Mouse (Mus musculus) myocyte (in vitro differentiated cells): ENCODE results near the gene Zic1. TPM values are rescaled to one million over a fixed set of nuclear protein-coding genes. Genes with fewer than 3 reads are reported as not detected.

Source experiments
- H3K27me3 ChIP-seq: one replicate; pipeline ENCODE4 v1.6.1; 2011; ENCODE audit not compliant: control insufficient read depth, insufficient read depth, insufficient read length
- H3K36me3 ChIP-seq: one replicate; pipeline ENCODE4 v1.6.1; 2011; ENCODE audit not compliant: control insufficient read depth, insufficient read depth
- H3K4me2 ChIP-seq: one replicate; pipeline ENCODE4 v1.6.1; 2011; ENCODE audit warnings: low read depth, control low read depth
- H3K4me3 ChIP-seq: one replicate; pipeline ENCODE4 v1.5.1; 2011; ENCODE audit warnings: mild to moderate bottlenecking, control low read depth, moderate library complexity
- H3K79me2 ChIP-seq: one replicate; pipeline ENCODE4 v1.6.1; 2011; ENCODE audit not compliant: control insufficient read depth, insufficient read depth
- H3ac ChIP-seq: one replicate; pipeline ENCODE4 v1.6.1; 2011; ENCODE audit not compliant: control insufficient read depth, insufficient read length
- CEBPB ChIP-seq: IDR thresholded peaks from 2 replicates; pipeline ENCODE4 v1.6.1; 2011; ENCODE audit warnings: mild to moderate bottlenecking, moderate library complexity; ENCODE audit not compliant: poor library complexity, insufficient read depth, severe bottlenecking
- E2F4 ChIP-seq: IDR thresholded peaks from one replicate; pipeline ENCODE4 v1.6.1; 2011; ENCODE audit warnings: mild to moderate bottlenecking, control low read depth, moderate library complexity; ENCODE audit not compliant: insufficient read depth
- MAX ChIP-seq: IDR thresholded peaks from one replicate; pipeline ENCODE4 v1.6.1; 2011; ENCODE audit warnings: low read depth, mild to moderate bottlenecking, control low read depth
- MYOD1 ChIP-seq, 3 experiments: IDR thresholded peaks; one replicate each; pipeline ENCODE4 v1.6.1; 2011; ENCODE audit warnings: control low read depth in 2 of 3, low read depth in 2 of 3, mild to moderate bottlenecking in 2 of 3, moderate library complexity in 1 of 3; ENCODE audit not compliant: insufficient read length in 2 of 3, control insufficient read depth in 1 of 3
- MYOG ChIP-seq, 3 experiments: IDR thresholded peaks; one replicate each; pipeline ENCODE4 v1.6.1; 2011; ENCODE audit warnings: control low read depth in 2 of 3, low read depth in 2 of 3, mild to moderate bottlenecking in 2 of 3; ENCODE audit not compliant: insufficient read length in 2 of 3, control insufficient read depth in 1 of 3, insufficient read depth in 1 of 3
- POLR2A ChIP-seq: IDR thresholded peaks from one replicate; pipeline ENCODE4 v1.6.1; 2011; ENCODE audit warnings: low read depth, mild to moderate bottlenecking, control low read depth, moderate library complexity; ENCODE audit not compliant: insufficient read length
- POLR2AphosphoS2 ChIP-seq: IDR thresholded peaks from one replicate; pipeline ENCODE4 v1.6.1; 2011; ENCODE audit warnings: low read depth, control low read depth; ENCODE audit not compliant: insufficient read length
- REST ChIP-seq: IDR thresholded peaks from one replicate; pipeline ENCODE4 v1.6.1; 2011; ENCODE audit warnings: mild to moderate bottlenecking, control low read depth, moderate library complexity; ENCODE audit not compliant: insufficient read depth, insufficient read length
- SRF ChIP-seq: IDR thresholded peaks from one replicate; pipeline ENCODE4 v1.6.1; 2011; ENCODE audit warnings: low read depth; ENCODE audit not compliant: control insufficient read depth, insufficient read length
- TCF12 ChIP-seq: IDR thresholded peaks from one replicate; pipeline ENCODE4 v1.6.1; 2011; ENCODE audit warnings: mild to moderate bottlenecking, control low read depth; ENCODE audit not compliant: poor library complexity, insufficient read depth, severe bottlenecking
- TCF3 ChIP-seq: IDR thresholded peaks from one replicate; pipeline ENCODE4 v1.6.1; 2011; ENCODE audit warnings: low read depth, control low read depth; ENCODE audit not compliant: insufficient read length
- USF1 ChIP-seq: IDR thresholded peaks from one replicate; pipeline ENCODE4 v1.6.1; 2011; ENCODE audit warnings: low read depth, mild to moderate bottlenecking, control low read depth, moderate library complexity
- polyA plus RNA-seq: library from polyadenylated mRNA; unstranded; fragments of >200 nt; fragmentation: generic; extraction: Trizol; gene quantifications from one replicate; pipeline ENCODE4 v1.2.1, GENCODE M21; 2012; ENCODE audit warnings: missing spikeins

Zic1 gene
- polyA plus RNA-seq, 1 experiment: 5.4 TPM

DNA sequence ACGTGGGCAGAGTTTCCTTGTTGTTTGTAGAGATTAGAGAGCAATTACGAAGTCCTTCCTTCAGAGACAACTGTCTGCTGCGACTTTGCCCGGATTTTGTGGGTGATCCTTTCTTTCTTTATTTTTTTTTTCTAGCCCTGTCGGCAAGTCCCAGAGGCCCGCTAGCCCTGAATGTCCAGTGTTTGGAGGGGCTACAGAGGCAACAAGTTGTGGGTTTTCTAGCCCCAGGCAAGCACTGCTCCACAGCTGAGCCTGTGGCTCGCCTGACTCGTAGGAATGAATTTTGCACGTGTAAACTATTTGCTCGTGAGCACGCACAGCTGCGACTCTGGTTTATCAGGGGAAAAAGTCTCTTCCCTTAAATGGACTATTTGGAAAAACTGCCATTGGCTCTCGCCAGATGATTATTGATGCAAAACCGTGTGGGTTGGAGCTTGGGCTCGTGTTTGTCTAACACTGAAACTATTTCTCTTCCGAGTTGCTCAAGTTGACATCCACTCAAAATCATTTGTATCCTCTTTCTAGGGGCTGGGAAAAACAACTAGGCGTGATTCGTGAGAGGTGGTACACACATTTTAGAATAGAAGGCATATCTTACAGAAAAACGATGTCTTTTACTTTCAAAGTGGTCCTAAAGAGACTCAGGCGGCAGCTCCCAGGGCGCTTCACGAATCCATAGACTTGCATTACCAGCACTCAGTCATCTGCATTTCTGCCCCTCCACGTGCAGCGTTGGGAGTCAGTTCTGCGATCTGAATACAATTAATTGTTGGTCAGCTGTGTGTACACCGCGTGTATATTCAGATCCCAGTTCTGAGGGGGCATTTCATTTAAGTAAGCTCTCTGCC, 39.5 kb upstream of the Zic1 start:
- no peak for TF ChIP-seq TCF12
- no peak for TF ChIP-seq USF1
- no peak for TF ChIP-seq POLR2A
- TF ChIP-seq MYOD1 (IDR thresholded peaks at IDR 0.05; ENCODE audit: control insufficient read depth in 1 of 3, insufficient read length in 2 of 3, low read depth in 2 of 3): no peak
- no peak for TF ChIP-seq TCF3
- TF ChIP-seq MYOG (IDR thresholded peaks at IDR 0.05; ENCODE audit: control insufficient read depth in 1 of 3, insufficient read depth in 1 of 3, insufficient read length in 2 of 3, low read depth in 2 of 3): no peak
- TF ChIP-seq REST: no peak
- TF ChIP-seq CEBPB: no peak
- no peak for TF ChIP-seq POLR2AphosphoS2
- no peak for TF ChIP-seq MAX
- TF ChIP-seq E2F4: no peak
- TF ChIP-seq SRF: no peak
- H3K27me3 ChIP-seq: peaks cover 8% of the 10 kb centered on the region
- no peak overlapping the region for H3K4me2 ChIP-seq
- H3K79me2 ChIP-seq: no peaks in the 10 kb centered on the region
- no peaks in the 10 kb centered on the region for H3K36me3 ChIP-seq
- no peak overlapping the region for H3K4me3 ChIP-seq
- H3ac ChIP-seq: no peak overlapping the region

DNA sequence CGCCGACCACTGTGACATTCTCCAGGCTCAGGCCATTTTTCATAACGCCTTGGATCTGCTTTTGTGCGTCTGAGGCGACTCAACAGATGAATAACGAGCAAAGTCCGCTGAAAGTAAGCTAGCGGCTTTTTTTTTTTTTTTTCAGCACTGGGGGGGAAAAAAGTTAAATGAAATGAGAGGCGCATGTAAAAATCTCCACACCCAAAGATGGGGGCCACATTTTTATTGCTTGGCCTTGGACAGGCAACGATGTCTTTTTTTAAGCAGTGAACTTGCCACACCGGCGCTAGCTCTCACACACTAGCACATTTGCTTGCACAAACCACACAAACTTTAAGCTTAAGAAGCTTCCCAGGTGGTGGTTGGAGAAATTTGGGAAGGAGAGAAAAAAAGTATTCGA, 38.6 kb upstream of the Zic1 start:
- no peak for TF ChIP-seq MYOD1 (IDR thresholded peaks at IDR 0.05; ENCODE audit: control insufficient read depth in 1 of 3, insufficient read length in 2 of 3, low read depth in 2 of 3)
- no peak for TF ChIP-seq MAX
- no peak for TF ChIP-seq USF1
- TF ChIP-seq SRF: no peak
- no peak for TF ChIP-seq POLR2A
- no peak for TF ChIP-seq REST
- no peak for TF ChIP-seq CEBPB
- TF ChIP-seq TCF12: no peak
- TF ChIP-seq E2F4: no peak
- no peak for TF ChIP-seq POLR2AphosphoS2
- no peak for TF ChIP-seq TCF3
- no peaks in the 10 kb centered on the region for H3K79me2 ChIP-seq
- peaks cover 8% of the 10 kb centered on the region for H3K27me3 ChIP-seq
- no peaks in the 10 kb centered on the region for H3K36me3 ChIP-seq
- no peak overlapping the region for H3ac ChIP-seq
- no peak overlapping the region for H3K4me3 ChIP-seq
- H3K4me2 ChIP-seq: no peak overlapping the region

GRCm38 (mm10) chr9:91401471-91401870, 35.9 kb upstream of the Zic1 start:
- Histone ChIP-seq H3K36me3 (no peaks in the 10 kb centered on the region), H3K27me3 (peaks cover 8% of the 10 kb centered on the region), H3ac (no peak overlapping the region), H3K4me2 (no peak overlapping the region), H3K4me3 (no peak overlapping the region), H3K79me2 (no peaks in the 10 kb centered on the region)
- TF ChIP-seq TCF3 (no peak), SRF (no peak), MYOD1 (IDR thresholded peaks at IDR 0.05; ENCODE audit: control insufficient read depth in 1 of 3, insufficient read length in 2 of 3, low read depth in 2 of 3) (no peak), TCF12 (no peak), USF1 (no peak), REST (no peak), POLR2AphosphoS2 (no peak), MYOG (IDR thresholded peaks at IDR 0.05; ENCODE audit: control insufficient read depth in 1 of 3, insufficient read depth in 1 of 3, insufficient read length in 2 of 3, low read depth in 2 of 3) (no peak), POLR2A (no peak), E2F4 (no peak), MAX (no peak), CEBPB (no peak)

- peaks cover under 1% of the 10 kb centered on the region for H3K27me3 ChIP-seq
- no peak overlapping the region for H3K4me2 ChIP-seq
- H3ac ChIP-seq: no peak overlapping the region
- H3K79me2 ChIP-seq: no peaks in the 10 kb centered on the region
- TF ChIP-seq SRF (no peak), USF1 (no peak), MYOG (IDR thresholded peaks at IDR 0.05; ENCODE audit: control insufficient read depth in 1 of 3, insufficient read depth in 1 of 3, insufficient read length in 2 of 3, low read depth in 2 of 3) (no peak), E2F4 (no peak), POLR2A (no peak), CEBPB (no peak), MAX (no peak), REST (no peak), TCF3 (no peak), TCF12 (no peak), POLR2AphosphoS2 (no peak), MYOD1 (IDR thresholded peaks at IDR 0.05; ENCODE audit: control insufficient read depth in 1 of 3, insufficient read length in 2 of 3, low read depth in 2 of 3) (no peak)
- H3K36me3 ChIP-seq: no peaks in the 10 kb centered on the region
- no peak overlapping the region for H3K4me3 ChIP-seq
Measured at GRCm38 (mm10) chr9:91400482-91401093, 35.0 kb upstream of the Zic1 start.
